Mouse (Mus musculus) C2C12 (cell line): ENCODE measurements at regions not wholly inside any gene's neighbourhood (a gene's known extent, or its start where the extent isn't known, plus 50 kb on each side); places are given as distances from the start of the nearest gene placed in this dataset.

ENCODE experiments used
- CTCF ChIP-seq: IDR thresholded peaks from one replicate; pipeline ENCODE4 v1.5.1; 2011; ENCODE audit not compliant: control insufficient read depth, insufficient read depth, insufficient read length
- MYOG ChIP-seq: IDR thresholded peaks from one replicate; pipeline ENCODE4 v1.6.1; 2011; ENCODE audit not compliant: control insufficient read depth, insufficient read length; ENCODE audit errors: extremely low read depth

GRCm38 (mm10) chr10:126243051-126243450 lies 277.1 kb downstream of the Lrig3 start:
- no peak for TF ChIP-seq CTCF
- TF ChIP-seq MYOG = no peak
